Mouse (Mus musculus) erythroblast, embryonic 14.5 days (primary cell): ENCODE results near the gene Dalrd3.

ENCODE experiments used
- GATA1 ChIP-seq: IDR thresholded peaks from 2 replicates; pipeline ENCODE4 v1.6.1; 2012; ENCODE audit warnings: low read length, inconsistent platforms, mixed read lengths
- TAL1 ChIP-seq: IDR thresholded peaks from 3 replicates; pipeline ENCODE4 v1.6.1; 2012; ENCODE audit warnings: low read length, inconsistent platforms, mixed read lengths

DNA sequence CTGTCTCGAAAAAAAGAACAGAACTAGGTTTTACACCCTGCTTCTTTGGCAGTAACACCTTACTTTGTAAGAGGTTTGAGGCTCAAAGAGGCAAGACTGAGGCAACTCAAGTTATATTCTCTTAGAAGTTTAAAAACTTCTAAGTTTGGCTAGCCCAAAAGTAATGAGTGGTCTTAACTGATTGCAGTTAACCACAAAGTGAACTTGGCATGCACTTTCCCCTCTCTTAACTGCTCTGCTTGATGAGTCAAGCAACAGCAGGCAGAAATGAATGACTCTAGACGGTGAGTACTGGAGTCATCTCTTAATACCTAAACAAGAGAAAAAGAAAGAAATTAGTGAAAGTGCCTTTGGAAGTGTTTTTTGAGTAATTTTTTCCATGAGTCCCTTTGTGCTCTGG, 48.1 kb upstream of the Dalrd3 start:
- TF ChIP-seq TAL1 (no peak), GATA1 (no peak)
